Mouse (Mus musculus) forebrain, embryonic 14.5 days (tissue): Measurements from ENCODE around the gene BC003965. TPM values are rescaled to one million over a fixed set of nuclear protein-coding genes. Genes with fewer than 3 reads are reported as not detected.

ENCODE experiments used
- ATAC-seq: fragments of 200-750 bp; cut with Nextera tagmentation; 2 replicates; pipeline ENCODE4 v1.8.0; 2017; ENCODE audit warnings: mild to moderate bottlenecking, moderate library complexity
- DNase-seq: peaks from one replicate; pipeline ENCODE4 v3.0.0-alpha.2; 2015; ENCODE audit warnings: low spot score
- H3K27ac ChIP-seq: fragments of 300-500 bp; sonication (generic); 2 replicates; pipeline ENCODE4 v1.5.1; 2014; ENCODE audit warnings: low read depth, mild to moderate bottlenecking, control low read depth, low read length, moderate library complexity
- H3K27me3 ChIP-seq: fragments of 300-500 bp; sonication (generic); replicated peaks from 2 replicates; pipeline ENCODE4 v1.6.1; 2014; ENCODE audit warnings: low read length, control low read depth, mixed read lengths; ENCODE audit not compliant: control insufficient read depth, insufficient read depth
- H3K36me3 ChIP-seq: fragments of 300-500 bp; sonication (generic); 2 replicates; pipeline ENCODE4 v1.6.1; 2014; ENCODE audit warnings: low read length, control low read depth; ENCODE audit not compliant: control insufficient read depth, insufficient read depth
- H3K4me1 ChIP-seq: fragments of 300-500 bp; sonication (generic); 2 replicates; pipeline ENCODE4 v1.6.1; 2014; ENCODE audit warnings: antibody characterized with exemption, low read length, control low read depth; ENCODE audit not compliant: control insufficient read depth, insufficient read depth
- H3K4me2 ChIP-seq: fragments of 300-500 bp; sonication (generic); 2 replicates; pipeline ENCODE4 v1.6.1; 2014; ENCODE audit warnings: mild to moderate bottlenecking, control low read depth, low read length
- H3K4me3 ChIP-seq: fragments of 300-500 bp; sonication (generic); 2 replicates; pipeline ENCODE4 v1.5.1; 2014; ENCODE audit warnings: low read depth, low read length, control low read depth
- H3K9ac ChIP-seq: fragments of 300-500 bp; sonication (generic); 2 replicates; pipeline ENCODE4 v1.6.1; 2014; ENCODE audit warnings: mild to moderate bottlenecking, low read length, control low read depth, moderate library complexity
- H3K9me3 ChIP-seq: fragments of 300-500 bp; sonication (generic); replicated peaks from 2 replicates; pipeline ENCODE4 v1.6.1; 2016; ENCODE audit warnings: low read length, control low read depth, mixed read lengths; ENCODE audit not compliant: control insufficient read depth
- WGBS: fragments of 180-500 bp; shearing (Covaris S2); extraction: QIAGEN DNeasy Blood & Tissue Kit; methylation state at CpG from one replicate; pipeline ENCODE4 v1.1.7; 2014; 5-methylcytosine and 5-hydroxymethylcytosine counted together
- polyA plus RNA-seq: library from polyadenylated mRNA; unstranded; fragments of >200 nt; fragmentation: Nextera tagmentation; extraction: Ambion mirVana; gene quantifications from 2 replicates; pipeline ENCODE4 v1.2.1, GENCODE M21; 2014

Gene BC003965
- polyA plus RNA-seq, 1 experiment from 2014 or later = 39.6 TPM

DNA sequence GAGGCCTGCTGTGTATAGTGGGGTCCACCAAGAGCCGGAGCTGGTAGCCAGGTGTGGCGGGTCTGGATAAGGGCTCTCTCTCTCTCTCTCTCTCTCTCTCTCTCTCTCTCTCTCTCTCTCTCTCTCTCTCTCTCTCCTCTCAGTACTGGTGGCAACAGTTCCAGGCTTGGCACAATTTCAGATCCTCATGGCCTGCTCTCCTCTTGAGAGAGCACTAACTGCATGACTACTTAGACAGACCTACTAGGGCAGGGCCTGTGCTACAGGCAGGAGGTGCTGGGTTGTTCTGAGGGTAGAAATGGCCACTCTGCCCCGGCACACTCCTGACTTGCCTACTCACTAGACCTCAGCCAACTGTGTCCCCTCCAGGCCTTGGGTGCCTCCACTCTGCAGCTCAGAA is 11.8 kb upstream of the BC003965 start:
- H3K4me1 ChIP-seq = no peaks in the 10 kb centered on the region
- 82% methylated on average over 3 of the region's 3 CpGs for WGBS
- H3K27ac ChIP-seq = no peak overlapping the region
- DNase-seq (no peak), ATAC-seq (no peak)
- no peak overlapping the region for H3K9ac ChIP-seq
- H3K4me2 ChIP-seq = no peak overlapping the region
- H3K9me3 ChIP-seq = no peaks in the 10 kb centered on the region
- no peaks in the 10 kb centered on the region for H3K27me3 ChIP-seq
- no peak overlapping the region for H3K4me3 ChIP-seq
- no peaks in the 10 kb centered on the region for H3K36me3 ChIP-seq

- Histone ChIP-seq H3K27me3 (no peaks in the 10 kb centered on the region), H3K4me1 (no peaks in the 10 kb centered on the region), H3K36me3 (no peaks in the 10 kb centered on the region), H3K9me3 (no peaks in the 10 kb centered on the region), H3K4me2 (no peak within 1 kb of the TSS), H3K9ac (no peak within 1 kb of the TSS), H3K4me3 (no peak within 1 kb of the TSS), H3K27ac (no peak within 1 kb of the TSS)
- WGBS = 72% methylated on average over 9 of the region's 9 CpGs
- DNase-seq = no peak
- no peak for ATAC-seq
These were observed 8.9 kb upstream of the BC003965 start, which contains the start of gene Gm38655 for GRCm38 (mm10) chr17:25175411-25175810. TSS of gene Gm38655 (minus strand) at chr17:25175471.

GRCm38 (mm10) chr17:25183232-25183631 is 1.1 kb upstream of the BC003965 start:
- H3K9ac ChIP-seq = peak overlapping the region; percentile 92; the same call in 1 of the 2 replicates
- 0 out of 2 replicates have a peak overlapping the region, but pooled peaks have one; percentile 84 for H3K4me3 ChIP-seq
- no peaks in the 10 kb centered on the region for H3K9me3 ChIP-seq
- H3K4me1 ChIP-seq = peaks cover 12% of the 10 kb centered on the region
- no peak overlapping the region for H3K27ac ChIP-seq
- peak overlapping the region; percentile 98 for H3K4me2 ChIP-seq
- ATAC-seq (no peak), DNase-seq (no peak)
- H3K27me3 ChIP-seq = no peaks in the 10 kb centered on the region
- H3K36me3 ChIP-seq = 0 out of 2 replicates have a peak, but pooled peaks cover 3% of the 10 kb centered on the region

DNA sequence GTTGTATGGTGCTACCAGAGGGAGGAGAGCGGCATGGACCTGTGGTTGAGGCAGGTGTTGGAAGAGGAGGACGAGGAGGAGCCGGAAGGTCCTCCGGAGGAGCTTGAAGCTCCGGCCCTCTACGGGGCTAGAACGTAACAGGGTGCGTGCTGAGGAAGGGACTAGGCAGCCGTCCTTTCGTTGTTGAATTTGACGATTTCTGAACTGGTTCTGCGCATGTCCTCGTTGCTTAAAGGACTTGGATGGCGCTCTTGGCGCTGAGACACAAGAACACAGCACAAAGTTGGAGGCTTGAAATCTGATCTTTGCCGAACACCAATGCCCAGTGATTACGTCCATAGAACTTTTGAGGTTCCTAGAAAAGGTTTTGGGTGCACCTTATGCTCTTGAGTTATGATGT is 607 bp downstream of the BC003965 start:
- H3K36me3 ChIP-seq = 0 out of 2 replicates have a peak, but pooled peaks cover 3% of the 10 kb centered on the region
- no peak for DNase-seq
- no peaks in the 10 kb centered on the region for H3K9me3 ChIP-seq
- H3K27ac ChIP-seq = peak overlapping the region; percentile 55; the same call in 1 of the 2 replicates
- peak overlapping the region; percentile 84 for H3K4me3 ChIP-seq
- H3K9ac ChIP-seq = peak overlapping the region; percentile 92
- ATAC-seq = no peak
- 7% methylated on average over 17 of the region's 17 CpGs for WGBS
- H3K4me1 ChIP-seq = peaks cover 22% of the 10 kb centered on the region
- H3K4me2 ChIP-seq = peak overlapping the region; percentile 98
- H3K27me3 ChIP-seq = no peaks in the 10 kb centered on the region

DNA sequence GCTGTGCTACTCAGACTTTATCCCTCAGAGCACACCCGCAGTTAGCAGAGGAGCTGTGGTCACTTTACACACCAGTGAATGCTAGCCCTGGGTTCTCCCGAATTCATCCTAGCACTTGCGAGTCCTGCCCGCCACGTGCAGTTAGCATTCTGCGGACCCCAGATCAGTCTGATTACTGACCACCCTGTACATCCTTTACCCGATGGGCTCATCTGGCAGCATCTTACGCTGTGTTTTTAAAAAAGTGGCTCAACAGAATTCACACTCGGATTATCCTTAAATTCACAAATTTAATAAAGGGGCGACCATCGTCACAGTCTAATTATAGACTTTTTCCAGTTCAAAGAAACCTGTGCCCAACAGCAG is 3.4 kb downstream of the BC003965 start:
- H3K9me3 ChIP-seq = no peaks in the 10 kb centered on the region
- H3K9ac ChIP-seq = peak overlapping the region; percentile 89
- no peak overlapping the region for H3K27ac ChIP-seq
- ATAC-seq (no peak), DNase-seq (no peak)
- no peaks in the 10 kb centered on the region for H3K27me3 ChIP-seq
- H3K36me3 ChIP-seq = peaks cover 15% of the 10 kb centered on the region
- H3K4me2 ChIP-seq = peak overlapping the region; percentile 94
- WGBS = 6% methylated on average over 11 of the region's 11 CpGs
- H3K4me1 ChIP-seq = peaks cover 22% of the 10 kb centered on the region
- peak overlapping the region; percentile 99 for H3K4me3 ChIP-seq

DNA sequence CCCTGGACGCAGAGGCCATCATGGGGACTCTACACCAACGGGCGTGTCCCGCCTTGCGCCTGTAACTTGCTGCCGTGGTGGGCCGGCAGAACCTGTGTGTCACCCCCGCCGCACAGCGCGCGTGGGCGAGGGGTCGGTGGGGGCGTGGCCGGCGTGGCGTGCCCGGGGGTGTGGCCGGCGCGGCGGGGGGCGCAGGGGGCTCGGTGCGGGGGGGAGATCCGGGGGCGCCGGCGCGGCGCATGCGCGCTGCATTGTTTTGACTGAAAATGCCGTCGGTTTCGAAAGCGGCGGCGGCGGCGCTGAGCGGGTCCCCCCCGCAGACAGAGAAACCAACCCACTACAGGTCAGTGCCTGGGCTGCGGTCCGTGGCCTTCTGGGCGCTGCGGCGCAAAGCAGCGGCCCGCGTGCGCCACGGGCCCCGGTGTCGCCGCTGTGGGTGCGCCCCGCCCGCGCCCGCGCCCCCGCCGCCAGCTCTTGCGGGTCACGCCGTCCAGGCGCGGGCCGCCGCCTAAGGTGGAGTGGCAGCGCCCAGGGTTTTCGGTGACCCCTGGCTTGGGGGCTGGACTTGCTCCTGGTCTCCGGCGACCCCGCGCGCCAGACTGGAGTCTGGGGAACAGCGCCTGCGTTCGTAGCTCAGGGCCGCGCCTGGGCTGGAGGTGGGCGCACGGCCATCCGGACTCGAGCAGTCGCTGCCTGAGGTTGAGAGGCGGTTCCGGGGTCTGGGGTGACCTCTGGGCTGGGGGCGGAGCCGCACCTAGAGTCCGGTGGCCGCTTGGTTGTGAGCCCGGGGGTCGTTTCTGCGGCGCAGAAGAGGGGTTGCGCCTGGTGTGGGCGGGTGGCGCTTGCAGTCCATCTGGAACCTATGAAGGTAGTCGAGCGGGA is 4.0 kb downstream of the BC003965 start, which contains the start of gene Unkl:
TSS of gene Unkl (plus strand) at position 248 of the 882 bp plus-strand sequence.
- peak within 1 kb of the TSS; percentile 94 for H3K4me2 ChIP-seq
- peaks cover 22% of the 10 kb centered on the region for H3K4me1 ChIP-seq
- peak; percentile 33 for ATAC-seq
- under 1% methylated on average over 100 of the region's 104 CpGs for WGBS
- H3K9ac ChIP-seq = peak within 1 kb of the TSS; percentile 89
- H3K4me3 ChIP-seq = peak within 1 kb of the TSS; percentile 99
- H3K27me3 ChIP-seq = no peaks in the 10 kb centered on the region
- peak within 1 kb of the TSS; percentile 60 for H3K27ac ChIP-seq
- H3K9me3 ChIP-seq = no peaks in the 10 kb centered on the region
- peak; percentile 73 for DNase-seq
- H3K36me3 ChIP-seq = peaks cover 15% of the 10 kb centered on the region

DNA sequence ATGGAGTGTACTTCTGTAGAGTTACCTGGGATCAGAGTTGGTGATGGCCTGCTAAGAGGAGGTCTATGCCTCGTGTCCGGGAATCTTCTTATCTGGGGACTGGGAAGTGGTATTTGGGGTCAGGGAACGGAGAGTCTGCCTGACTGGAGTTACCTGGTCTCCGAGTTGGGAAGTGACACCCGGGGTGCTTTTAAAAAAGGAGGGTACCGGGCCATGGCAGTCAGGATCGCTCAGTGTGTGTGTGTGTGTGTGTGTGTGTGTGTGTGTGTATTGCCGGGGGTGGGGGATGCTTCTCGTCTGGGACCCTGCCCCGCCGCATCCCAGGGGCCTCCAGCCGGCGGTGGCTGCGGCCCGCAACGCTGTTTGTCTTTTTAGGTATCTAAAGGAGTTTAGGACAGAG is 4.7 kb downstream of the BC003965 start:
- no peak for DNase-seq
- Histone ChIP-seq H3K27me3 (no peaks in the 10 kb centered on the region), H3K9me3 (no peaks in the 10 kb centered on the region), H3K4me3 (peak overlapping the region; percentile 99), H3K9ac (peak overlapping the region; percentile 89), H3K4me1 (peaks cover 18% of the 10 kb centered on the region), H3K4me2 (peak overlapping the region; percentile 94), H3K36me3 (peaks cover 22% of the 10 kb centered on the region), H3K27ac (no peak overlapping the region)
- 4% methylated on average over 16 of the region's 16 CpGs for WGBS
- ATAC-seq = no peak

DNA sequence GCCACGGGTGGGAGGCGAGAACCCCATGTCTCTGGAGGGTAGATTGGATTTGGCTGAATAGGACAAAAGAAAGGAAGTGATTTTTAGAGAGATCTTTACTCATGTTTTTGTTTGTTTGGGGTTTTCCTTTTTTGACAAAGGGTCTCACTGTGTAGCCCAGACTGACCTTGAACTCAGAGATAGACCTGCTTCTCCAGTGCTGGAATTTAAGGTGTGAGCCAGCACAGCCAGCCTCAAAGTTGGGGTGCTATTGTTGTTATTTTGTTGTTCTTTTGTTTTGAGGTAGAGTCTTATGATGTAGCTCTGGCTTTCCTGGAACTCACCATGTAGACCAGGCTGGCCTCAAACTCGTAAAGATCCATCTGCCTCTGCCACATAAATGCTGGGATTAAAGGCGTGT is 18.0 kb downstream of the BC003965 start:
- no peak overlapping the region for H3K4me3 ChIP-seq
- H3K36me3 ChIP-seq = peaks cover 72% of the 10 kb centered on the region
- no peak for ATAC-seq
- H3K9me3 ChIP-seq = no peaks in the 10 kb centered on the region
- no peaks in the 10 kb centered on the region for H3K4me1 ChIP-seq
- no peaks in the 10 kb centered on the region for H3K27me3 ChIP-seq
- no peak for DNase-seq
- H3K9ac ChIP-seq = no peak overlapping the region
- no peak overlapping the region for H3K4me2 ChIP-seq
- 88% methylated on average over 4 of the region's 4 CpGs for WGBS
- H3K27ac ChIP-seq = no peak overlapping the region

DNA sequence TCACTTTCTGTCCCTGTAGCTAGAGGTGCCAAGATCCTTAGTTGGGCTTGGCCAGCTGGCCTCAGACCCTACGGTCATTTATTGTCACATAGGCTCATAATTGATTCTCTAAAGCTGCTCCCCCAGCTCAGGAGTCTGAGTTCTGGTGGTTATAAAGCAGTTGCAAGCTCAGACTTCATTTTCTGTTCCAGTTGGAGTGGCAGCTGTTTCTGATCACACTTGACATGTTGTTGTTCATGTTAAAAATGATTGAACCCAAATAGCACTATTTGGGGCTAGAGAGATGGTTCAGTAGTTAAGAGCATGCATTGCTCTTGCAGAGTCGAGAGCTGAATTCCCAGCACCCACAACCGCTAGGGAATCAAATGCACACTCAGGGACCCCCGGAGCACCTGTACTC is 25.7 kb downstream of the BC003965 start:
- ATAC-seq = no peak
- peaks cover 79% of the 10 kb centered on the region for H3K36me3 ChIP-seq
- H3K27ac ChIP-seq = no peak overlapping the region

More for the DNA sequence above, 25.7 kb downstream of the BC003965 start:
- no peaks in the 10 kb centered on the region for H3K27me3 ChIP-seq
- no peaks in the 10 kb centered on the region for H3K9me3 ChIP-seq
- WGBS = 95% methylated on average over 4 of the region's 4 CpGs
- no peak overlapping the region for H3K4me2 ChIP-seq
- H3K4me3 ChIP-seq = no peak overlapping the region
- no peak for DNase-seq
- no peak overlapping the region for H3K9ac ChIP-seq
- no peaks in the 10 kb centered on the region for H3K4me1 ChIP-seq
